Mouse (Mus musculus) B cell, adult (primary cell): ENCODE measurements around the gene Foxe3. TPM values are rescaled to one million over a fixed set of nuclear protein-coding genes. Genes with fewer than 3 reads are reported as not detected.

ENCODE experiments used
- total RNA-seq: library from RNA; stranded (reverse); gene quantifications from 4 replicates; pipeline ENCODE4 v1.2.4, GENCODE M21; 2023; ENCODE audit not compliant: inconsistent age

Foxe3 gene
- not detected in 4 replicates for total RNA-seq

DNA sequence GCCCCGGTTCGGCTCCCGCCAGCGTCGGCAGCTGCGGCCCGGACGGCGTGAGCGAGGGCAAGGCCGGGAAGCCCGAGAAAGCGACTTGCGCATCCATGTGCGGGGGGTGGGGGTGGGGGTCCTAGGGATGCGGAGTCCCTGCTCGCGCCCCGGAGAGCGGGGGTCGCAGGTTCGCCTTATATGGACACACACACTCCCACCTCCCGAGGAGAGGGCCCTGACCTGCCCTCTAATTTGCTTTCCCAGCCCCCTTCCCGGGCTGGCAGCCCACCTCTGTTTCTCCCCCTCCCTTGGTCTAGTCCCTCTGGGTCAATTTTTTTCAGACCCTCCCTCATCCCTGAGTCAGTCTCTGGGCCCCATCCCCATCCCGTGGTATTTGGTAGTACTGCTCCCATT lies at the start of gene Foxe3:
TSS of gene Foxe3 (minus strand) at position 97 of the 396 bp plus-strand sequence.

DNA sequence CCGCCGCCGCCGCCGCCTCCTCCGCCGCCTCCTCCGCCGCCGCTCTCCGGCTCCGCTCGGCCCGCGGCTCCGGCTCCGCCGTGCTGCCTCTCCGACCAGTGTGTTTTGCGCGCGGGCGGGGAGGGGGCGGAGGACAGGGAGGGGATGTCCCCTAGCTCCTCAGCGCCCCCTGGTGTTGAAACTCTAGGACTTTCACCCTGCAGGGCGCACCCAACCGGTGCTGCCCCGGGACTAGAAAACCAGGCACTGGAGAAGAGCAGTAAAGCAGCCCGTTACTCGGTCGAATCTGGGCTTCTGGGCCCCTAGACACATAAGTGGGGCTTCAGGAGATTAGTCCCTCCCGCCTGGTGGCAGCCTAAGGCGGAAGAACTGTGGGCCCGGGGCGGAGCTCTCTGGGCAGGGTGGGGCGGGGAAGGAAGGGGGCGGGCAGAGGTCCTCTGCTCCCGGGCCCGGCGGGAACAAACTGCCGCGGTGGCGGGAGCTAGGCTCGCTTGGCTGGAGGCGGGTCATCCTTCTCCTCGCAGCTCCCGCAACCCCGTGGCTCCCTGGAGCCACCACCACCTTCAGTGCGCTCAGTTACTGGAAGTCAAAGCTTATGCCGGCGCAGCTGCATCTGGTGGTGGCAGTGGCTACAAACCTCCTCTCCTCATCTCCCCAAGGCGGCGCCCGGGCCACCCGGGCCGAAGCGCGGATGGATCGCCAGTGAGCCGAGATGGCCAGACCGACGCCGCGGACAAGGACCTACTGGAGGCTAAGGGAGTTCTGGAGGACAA lies 16.8 kb downstream of the Foxe3 start, which contains the start of gene Foxd2:
TSS of gene Foxd2 (minus strand) at position 45 of the 773 bp plus-strand sequence.

Other genes starting within 250 kb of the Foxe3 start
- gene Gm12830, start 104.3 kb downstream of the Foxe3 start, total RNA-seq = not detected in 4 replicates
- 0.90 to 1.6 TPM (median 1.1 TPM) in 4 replicates for gene Foxd2, start 17.1 kb downstream of the Foxe3 start, total RNA-seq
- gene Cmpk1, start 61.2 kb upstream of the Foxe3 start, total RNA-seq = 42.5 to 54.1 TPM (median 51.3 TPM) in 4 replicates
- 0.83 to 0.97 TPM (median 0.96 TPM) in 4 replicates for gene Stil, start 74.1 kb upstream of the Foxe3 start, total RNA-seq
- 0.45 to 0.60 TPM in 2 of 4 replicates, not detected in the others for gene Tal1, start 130.4 kb upstream of the Foxe3 start, total RNA-seq
- not detected in 4 replicates for gene Pdzk1ip1, start 162.7 kb upstream of the Foxe3 start, total RNA-seq
- not detected in 4 replicates for gene Cyp4x1, start 208.3 kb upstream of the Foxe3 start, total RNA-seq